Mouse (Mus musculus): ENCODE measurements at regions not wholly inside any gene's neighbourhood (a gene's known extent, or its start where the extent isn't known, plus 50 kb on each side); places are given as distances from the start of the nearest gene placed in this dataset.

- WGBS, result 58% methylated on average over 9 of the region's 9 CpGs
- H3K4me3 ChIP-seq (replicated peaks; ENCODE audit: insufficient read depth, low read depth, low read length), result no peak overlapping the region
- H3K27me3 ChIP-seq (ENCODE audit: control insufficient read depth, insufficient read depth, low read length), result no peaks in the 10 kb centered on the region
Observed at GRCm38 (mm10) chr16:74785365-74786119, 373.9 kb upstream of the Robo2 start.

GRCm38 (mm10) chr16:74780388-74780787 lies 368.8 kb upstream of the Robo2 start:
- TF ChIP-seq POLR2A (IDR thresholded peaks at IDR 0.05; ENCODE audit: borderline replicate concordance, insufficient read depth, low read length) (no peak), CTCF (IDR thresholded peaks at IDR 0.05; ENCODE audit: borderline replicate concordance, insufficient read depth, low read depth, low read length) (no peak)
- 90% methylated on average over 2 of the region's 2 CpGs for WGBS
- H3K27ac ChIP-seq (ENCODE audit: insufficient read depth, low read length), result no peak overlapping the region
- DNase-seq, result no peak
- no peak overlapping the region for H3K4me3 ChIP-seq (replicated peaks; ENCODE audit: insufficient read depth, low read depth, low read length)
- no peaks in the 10 kb centered on the region for H3K4me1 ChIP-seq (ENCODE audit: control insufficient read depth, insufficient read depth, low read length)
- H3K27me3 ChIP-seq (ENCODE audit: control insufficient read depth, insufficient read depth, low read length), result no peaks in the 10 kb centered on the region

More at GRCm38 (mm10) chr16:74785365-74786119, 373.9 kb upstream of the Robo2 start:
- Histone ChIP-seq H3K4me1 (ENCODE audit: control insufficient read depth, insufficient read depth, low read length) (no peaks in the 10 kb centered on the region), H3K27ac (ENCODE audit: insufficient read depth, low read length) (no peak overlapping the region)
- no peak for DNase-seq
- TF ChIP-seq POLR2A (IDR thresholded peaks at IDR 0.05; ENCODE audit: borderline replicate concordance, insufficient read depth, low read length), result no peak
- no peak for TF ChIP-seq CTCF (IDR thresholded peaks at IDR 0.05; ENCODE audit: borderline replicate concordance, insufficient read depth, low read depth, low read length)

- Histone ChIP-seq H3K4me1 (ENCODE audit: control insufficient read depth, insufficient read depth, low read length) (no peaks in the 10 kb centered on the region), H3K4me3 (replicated peaks; ENCODE audit: insufficient read depth, low read depth, low read length) (no peak overlapping the region), H3K27me3 (ENCODE audit: control insufficient read depth, insufficient read depth, low read length) (no peaks in the 10 kb centered on the region), H3K27ac (ENCODE audit: insufficient read depth, low read length) (no peak overlapping the region)
- 85% methylated on average over 4 of the region's 4 CpGs for WGBS
- TF ChIP-seq POLR2A (IDR thresholded peaks at IDR 0.05; ENCODE audit: borderline replicate concordance, insufficient read depth, low read length), result no peak
- no peak for DNase-seq
Observed at GRCm38 (mm10) chr16:74768264-74768663, 356.6 kb upstream of the Robo2 start.

GRCm38 (mm10) chr16:74756720-74757345 lies 345.2 kb upstream of the Robo2 start:
- Histone ChIP-seq H3K27me3 (ENCODE audit: control insufficient read depth, insufficient read depth, low read length) (no peaks in the 10 kb centered on the region), H3K27ac (ENCODE audit: insufficient read depth, low read length) (no peak overlapping the region), H3K4me3 (replicated peaks; ENCODE audit: insufficient read depth, low read depth, low read length) (no peak overlapping the region), H3K4me1 (ENCODE audit: control insufficient read depth, insufficient read depth, low read length) (no peaks in the 10 kb centered on the region)
- no peak for TF ChIP-seq CTCF (IDR thresholded peaks at IDR 0.05; ENCODE audit: borderline replicate concordance, insufficient read depth, low read depth, low read length)
- no peak for TF ChIP-seq POLR2A (IDR thresholded peaks at IDR 0.05; ENCODE audit: borderline replicate concordance, insufficient read depth, low read length)
- 61% methylated on average over 6 of the region's 6 CpGs for WGBS
- DNase-seq, result no peak

GRCm38 (mm10) chr16:74750900-74751299 lies 339.3 kb upstream of the Robo2 start:
- WGBS, result 49% methylated on average over 3 of the region's 3 CpGs
- Histone ChIP-seq H3K4me3 (replicated peaks; ENCODE audit: insufficient read depth, low read depth, low read length) (no peak overlapping the region), H3K4me1 (ENCODE audit: control insufficient read depth, insufficient read depth, low read length) (no peaks in the 10 kb centered on the region), H3K27ac (ENCODE audit: insufficient read depth, low read length) (no peak overlapping the region), H3K27me3 (ENCODE audit: control insufficient read depth, insufficient read depth, low read length) (no peaks in the 10 kb centered on the region)
- TF ChIP-seq POLR2A (IDR thresholded peaks at IDR 0.05; ENCODE audit: borderline replicate concordance, insufficient read depth, low read length) (no peak), CTCF (IDR thresholded peaks at IDR 0.05; ENCODE audit: borderline replicate concordance, insufficient read depth, low read depth, low read length) (no peak)
- DNase-seq, result no peak

- no peak for DNase-seq
- Histone ChIP-seq H3K27me3 (ENCODE audit: control insufficient read depth, insufficient read depth, low read length) (no peaks in the 10 kb centered on the region), H3K27ac (ENCODE audit: insufficient read depth, low read length) (no peak overlapping the region), H3K4me3 (replicated peaks; ENCODE audit: insufficient read depth, low read depth, low read length) (no peak overlapping the region), H3K4me1 (ENCODE audit: control insufficient read depth, insufficient read depth, low read length) (no peaks in the 10 kb centered on the region)
- no peak for TF ChIP-seq CTCF (IDR thresholded peaks at IDR 0.05; ENCODE audit: borderline replicate concordance, insufficient read depth, low read depth, low read length)
- TF ChIP-seq POLR2A (IDR thresholded peaks at IDR 0.05; ENCODE audit: borderline replicate concordance, insufficient read depth, low read length), result no peak
Observed at GRCm38 (mm10) chr16:74749006-74749405, 337.4 kb upstream of the Robo2 start.

- WGBS, result 30% methylated on average over 3 of the region's 3 CpGs
- no peak for TF ChIP-seq POLR2A (IDR thresholded peaks at IDR 0.05; ENCODE audit: borderline replicate concordance, insufficient read depth, low read length)
- no peak for TF ChIP-seq CTCF (IDR thresholded peaks at IDR 0.05; ENCODE audit: borderline replicate concordance, insufficient read depth, low read depth, low read length)
- DNase-seq, result no peak
Observed at GRCm38 (mm10) chr16:74743512-74743911, 331.9 kb upstream of the Robo2 start.

More at GRCm38 (mm10) chr16:74743512-74743911, 331.9 kb upstream of the Robo2 start:
- Histone ChIP-seq H3K4me1 (ENCODE audit: control insufficient read depth, insufficient read depth, low read length) (no peaks in the 10 kb centered on the region), H3K27me3 (ENCODE audit: control insufficient read depth, insufficient read depth, low read length) (no peaks in the 10 kb centered on the region), H3K4me3 (replicated peaks; ENCODE audit: insufficient read depth, low read depth, low read length) (no peak overlapping the region), H3K27ac (ENCODE audit: insufficient read depth, low read length) (no peak overlapping the region)

Measured in cerebellum, adult 2 months (tissue).